Mouse (Mus musculus) lung, adult 2 months (tissue): ENCODE measurements around the gene Heca.

Experiments
- CTCF ChIP-seq: fragments of 200-500 bp; IDR thresholded peaks from 2 replicates; pipeline ENCODE4 v1.5.1; 2011; ENCODE audit warnings: mild to moderate bottlenecking, low read length, control low read depth; ENCODE audit not compliant: insufficient read depth
- POLR2A ChIP-seq: fragments of 200-500 bp; IDR thresholded peaks from 2 replicates; pipeline ENCODE4 v1.6.1; 2011; ENCODE audit warnings: low read depth, mild to moderate bottlenecking, control low read depth, low read length, borderline replicate concordance; ENCODE audit errors: extremely low read depth

GRCm38 (mm10) chr10:17869822-17870662 is 77.8 kb downstream of the Heca start:
- TF ChIP-seq CTCF (peak; percentile 87), POLR2A (no peak)
